ENCODE assay signal across 16 mouse cellular contexts in the genomic region with DNA sequence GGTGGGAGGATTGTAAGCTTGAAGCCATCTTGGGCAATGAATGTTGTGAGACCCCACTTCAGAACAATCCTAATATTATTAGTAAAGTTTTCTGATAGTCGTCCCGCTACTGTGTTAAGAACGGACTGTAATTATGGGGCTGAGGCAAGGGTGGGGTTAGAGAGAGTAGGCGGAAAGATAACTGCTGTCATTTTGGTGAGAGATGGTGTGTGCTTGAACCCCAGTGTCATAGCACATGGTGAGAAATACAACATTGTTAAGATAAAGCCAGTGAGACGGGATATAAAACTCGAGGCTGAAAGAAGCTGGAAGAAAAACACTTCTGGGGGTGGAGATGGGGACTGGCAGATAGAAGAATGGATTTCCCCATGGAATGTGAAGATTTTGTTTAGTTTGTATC. TPM values are rescaled to one million over a fixed set of nuclear protein-coding genes. Genes with fewer than 3 reads are reported as not detected.
DNase-seq lines count a peak whose midpoint lies in the region; ATAC-seq and TF ChIP-seq lines count a peak whose summit lies in the region.
"Had no signal": no experiment of that assay in that cellular context is flagged by ENCODE, and none has a peak within 500 bp of the region (broad histone marks: within the 10 kb centered on the region; RNA-seq: fewer than 3 reads in every experiment).

No protein-coding gene starts in this region.

- DNase-seq in heart, adult 11 months, result no peak
- DNase-seq in liver, adult 2 months (ENCODE audit: extremely low read depth, low read depth, low spot score), result peak; percentile 10
- no peak for DNase-seq in liver
- DNase-seq in c-Kit-positive CD71-positive TER-119-negative erythroid progenitor cells, embryonic 14.5 days (ENCODE audit: low read depth), result peak; percentile 22
- DNase-seq in liver, embryonic 13.5 days, result no peak
- DNase-seq in thymus, postnatal 25 days, result no peak
- DNase-seq: cerebellum, adult 18-20 months; gastrocnemius, postnatal 25 days; kidney, adult 9 months; lung, postnatal 10 days; thymus, postnatal 4 days had no signal

- WGBS in heart, embryonic 15.5 days, result 63% methylated on average over 6 of the region's 6 CpGs
- WGBS in liver, adult 2 months, result 80% methylated on average over 6 of the region's 6 CpGs
- WGBS in liver, embryonic 13.5 days (ENCODE audit: insufficient replicate concordance), result 48% methylated on average over 6 of the region's 6 CpGs
- 90% methylated on average over 6 of the region's 6 CpGs for WGBS in midbrain, embryonic 13.5 days

- no peak for TF ChIP-seq POLR2A in liver, adult 2 months (IDR thresholded peaks at IDR 0.05; ENCODE audit: extremely low read depth, insufficient read depth, low read length)

- peak overlapping the region; percentile 70 for H3K4me2 ChIP-seq in heart, embryonic 15.5 days
- H3K4me2 ChIP-seq in liver, embryonic 13.5 days, result peak overlapping the region; percentile 87
- H3K4me2 ChIP-seq in midbrain, embryonic 13.5 days (replicated peaks), result no peak overlapping the region

- H3K9me3 ChIP-seq in heart, embryonic 15.5 days (replicated peaks), result no peaks in the 10 kb centered on the region
- peaks cover 5% of the 10 kb centered on the region for H3K9me3 ChIP-seq in liver, embryonic 13.5 days (replicated peaks)
- peaks cover 6% of the 10 kb centered on the region; the same call in 1 of the 2 replicates for H3K9me3 ChIP-seq in midbrain, embryonic 13.5 days

- no peaks in the 10 kb centered on the region for H3K27me3 ChIP-seq in heart, embryonic 15.5 days
- H3K27me3 ChIP-seq in liver, adult 2 months (ENCODE audit: control insufficient read depth, insufficient read depth, low read length), result no peaks in the 10 kb centered on the region
- H3K27me3 ChIP-seq in liver, embryonic 13.5 days, result no peaks in the 10 kb centered on the region
- H3K27me3 ChIP-seq in midbrain, embryonic 13.5 days, result no peaks in the 10 kb centered on the region
- H3K27me3 ChIP-seq: embryonic facial prominence, embryonic 15.5 days; stomach, embryonic 15.5 days had no signal

- H3K4me3 ChIP-seq in heart, embryonic 15.5 days, result no peak overlapping the region; the same call in 1 of the 2 replicates
- H3K4me3 ChIP-seq in liver, adult 2 months (ENCODE audit: insufficient read depth, low read depth, low read length), result no peak overlapping the region
- H3K4me3 ChIP-seq in liver, embryonic 13.5 days (replicated peaks), result peak overlapping the region; percentile 70
- H3K4me3 ChIP-seq in midbrain, embryonic 13.5 days (replicated peaks), result no peak overlapping the region

- H3K27ac ChIP-seq in heart, embryonic 15.5 days, result peak overlapping the region; percentile 62; the same call in 1 of the 2 replicates
- no peak overlapping the region for H3K27ac ChIP-seq in liver, adult 2 months (replicated peaks; ENCODE audit: insufficient read depth, low read depth, low read length)
- H3K27ac ChIP-seq in liver, embryonic 13.5 days, result no peak overlapping the region
- no peak overlapping the region for H3K27ac ChIP-seq in midbrain, embryonic 13.5 days

- peaks cover 5% of the 10 kb centered on the region; the same call in 1 of the 2 replicates for H3K79me2 ChIP-seq in liver, adult 2 months (ENCODE audit: control insufficient read depth, insufficient read depth, low read length)

- TF ChIP-seq CTCF in liver, adult 2 months (IDR thresholded peaks at IDR 0.05; ENCODE audit: low read depth, low read length), result no peak

- no peak for ATAC-seq in heart, embryonic 15.5 days (replicated peaks; ENCODE audit: insufficient number of reproducible peaks, insufficient read depth, low FRiP score, low read depth)
- no peak for ATAC-seq in liver, embryonic 13.5 days (ENCODE audit: low read depth)
- ATAC-seq in midbrain, embryonic 13.5 days, result no peak
- ATAC-seq: forebrain, postnatal 0 days had no signal

- peaks cover 17% of the 10 kb centered on the region for H3K4me1 ChIP-seq in heart, embryonic 15.5 days (replicated peaks)
- H3K4me1 ChIP-seq in liver, adult 2 months (ENCODE audit: control insufficient read depth, insufficient read depth, low read length), result peaks cover 1% of the 10 kb centered on the region; the same call in 1 of the 2 replicates
- peaks cover 36% of the 10 kb centered on the region for H3K4me1 ChIP-seq in liver, embryonic 13.5 days (replicated peaks)
- H3K4me1 ChIP-seq in midbrain, embryonic 13.5 days (replicated peaks), result peaks cover 14% of the 10 kb centered on the region
- H3K4me1 ChIP-seq: stomach, embryonic 15.5 days had no signal

- no peak overlapping the region for H3K9ac ChIP-seq in heart, embryonic 15.5 days
- no peak overlapping the region for H3K9ac ChIP-seq in liver, adult 2 months (ENCODE audit: low read depth, low read length)
- H3K9ac ChIP-seq in liver, embryonic 13.5 days, result peak overlapping the region; percentile 74; the same call in 1 of the 2 replicates
- no peak overlapping the region for H3K9ac ChIP-seq in midbrain, embryonic 13.5 days (replicated peaks)
- H3K9ac ChIP-seq: embryonic facial prominence, embryonic 15.5 days; forebrain, postnatal 0 days had no signal

- H3K36me3 ChIP-seq in heart, embryonic 15.5 days, result peaks cover 2% of the 10 kb centered on the region; the same call in 1 of the 2 replicates
- H3K36me3 ChIP-seq in liver, adult 2 months (ENCODE audit: control insufficient read depth, insufficient read depth, low read length), result no peaks in the 10 kb centered on the region
- peaks cover 6% of the 10 kb centered on the region; the same call in 1 of the 2 replicates for H3K36me3 ChIP-seq in liver, embryonic 13.5 days
- no peaks in the 10 kb centered on the region for H3K36me3 ChIP-seq in midbrain, embryonic 13.5 days
- H3K36me3 ChIP-seq: embryonic facial prominence, embryonic 15.5 days; stomach, embryonic 15.5 days had no signal

RNA-seq across cellular contexts. Expression of gene Cyp20a1, which starts 1.5 kb away (rescaled TPM):
- 22.3 and 27.5 TPM in 2 replicates for polyA plus RNA-seq in heart, embryonic 15.5 days (2015; fragmentation: Nextera tagmentation; extraction: Ambion mirVana)
- total RNA-seq in liver, adult 2 months (2014; rRNA removed), result 17.7 and 19.6 TPM in 2 replicates
- polyA plus RNA-seq in liver, adult 2 months (2012; rRNA removed), result 3.6 and 4.0 TPM in 2 replicates
- polyA plus RNA-seq in liver, embryonic 13.5 days (2015; fragmentation: Nextera tagmentation; extraction: Ambion mirVana), result 11.3 and 14.3 TPM in 2 replicates
- polyA plus RNA-seq in midbrain, embryonic 13.5 days (2015; fragmentation: Nextera tagmentation; extraction: Ambion mirVana), result 14.5 and 16.1 TPM in 2 replicates

Comparison
In these comparisons a context has a peak if more than half of its experiments do, and no peak if none do; other contexts are left out.
1. DNase-seq: peak in liver, adult 2 months (single experiment) and c-Kit-positive CD71-positive TER-119-negative erythroid progenitor cells, embryonic 14.5 days (single experiment); none in heart, adult 11 months (single experiment), liver (single experiment), liver, embryonic 13.5 days (single experiment) and thymus, postnatal 25 days (single experiment).